ENCODE assay signal across 23 mouse cellular contexts in the genomic region with DNA sequence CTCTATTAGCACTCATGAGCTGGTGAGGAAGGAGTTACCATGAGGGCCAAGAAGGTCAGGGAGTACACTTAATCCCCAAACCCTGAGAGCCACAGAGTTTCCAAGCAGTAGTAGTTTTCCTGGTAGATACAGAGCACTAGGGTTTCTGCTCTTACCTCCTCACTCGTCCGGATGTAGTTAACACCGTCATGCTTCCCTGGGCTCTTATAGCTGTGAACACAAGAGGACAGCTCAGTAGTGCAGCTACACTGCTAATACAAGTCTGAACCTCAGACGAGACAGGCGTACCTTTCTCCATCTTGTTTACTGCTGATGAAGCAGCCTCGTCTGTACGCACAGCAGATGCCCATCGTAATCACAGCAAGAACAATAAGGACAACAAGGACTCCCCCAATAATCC. TPM values are rescaled to one million over a fixed set of nuclear protein-coding genes. Genes with fewer than 3 reads are reported as not detected.
A peak's percentile ranks its signal among the peaks of the same experiment; 100 is the strongest.
DNase-seq lines count a peak whose midpoint lies in the region; ATAC-seq and TF ChIP-seq lines count a peak whose summit lies in the region.
"Had no signal": no experiment of that assay in that cellular context is flagged by ENCODE, and none has a peak within 500 bp of the region (broad histone marks: within the 10 kb centered on the region; RNA-seq: fewer than 3 reads in every experiment).

No protein-coding gene starts in this region.

- no peak for TF ChIP-seq EP300 in heart, adult 2 months (IDR thresholded peaks at IDR 0.05; ENCODE audit: insufficient read depth, low read depth, low read length)

- no peaks in the 10 kb centered on the region for H3K9me3 ChIP-seq in forebrain, embryonic 12.5 days
- no peaks in the 10 kb centered on the region for H3K9me3 ChIP-seq in forebrain, embryonic 11.5 days (ENCODE audit: control insufficient read depth, low read length)
- no peaks in the 10 kb centered on the region for H3K9me3 ChIP-seq in kidney, embryonic 16.5 days (ENCODE audit: low read length)
- no peaks in the 10 kb centered on the region for H3K9me3 ChIP-seq in midbrain, embryonic 13.5 days
- H3K9me3 ChIP-seq in midbrain, embryonic 16.5 days (replicated peaks; ENCODE audit: control insufficient read depth, low read length, poor library complexity, severe bottlenecking), result no peaks in the 10 kb centered on the region
- H3K9me3 ChIP-seq: embryonic facial prominence, embryonic 10.5 days; G1E; heart, embryonic 15.5 days; hindbrain, embryonic 12.5 days had no signal

- no peak for TF ChIP-seq POLR2A in heart, adult 2 months (IDR thresholded peaks at IDR 0.05; ENCODE audit: insufficient read depth, low read depth, low read length)

- 76% methylated on average over 8 of the region's 8 CpGs for WGBS in forebrain, embryonic 12.5 days
- WGBS in forebrain, embryonic 11.5 days, result 80% methylated on average over 8 of the region's 8 CpGs
- 86% methylated on average over 8 of the region's 8 CpGs for WGBS in heart, adult 2 months
- WGBS in kidney, embryonic 16.5 days, result 60% methylated on average over 8 of the region's 8 CpGs
- 83% methylated on average over 8 of the region's 8 CpGs for WGBS in midbrain, embryonic 13.5 days
- 83% methylated on average over 8 of the region's 8 CpGs for whole genome bisulfite sequencing in midbrain, embryonic 16.5 days

- no peak for TF ChIP-seq CTCF in heart, adult 2 months (IDR thresholded peaks at IDR 0.05)

- no peaks in the 10 kb centered on the region for H3K27me3 ChIP-seq in forebrain, embryonic 12.5 days
- no peaks in the 10 kb centered on the region for H3K27me3 ChIP-seq in forebrain, embryonic 11.5 days (ENCODE audit: control insufficient read depth, insufficient read depth, low read length)
- H3K27me3 ChIP-seq in heart, adult 2 months (ENCODE audit: control insufficient read depth, insufficient read depth, low read length), result no peaks in the 10 kb centered on the region
- H3K27me3 ChIP-seq in kidney, embryonic 16.5 days (ENCODE audit: insufficient read depth, low read length), result no peaks in the 10 kb centered on the region
- H3K27me3 ChIP-seq in midbrain, embryonic 13.5 days, result no peaks in the 10 kb centered on the region
- no peaks in the 10 kb centered on the region for H3K27me3 ChIP-seq in midbrain, embryonic 16.5 days (ENCODE audit: control insufficient read depth, insufficient read depth, low read depth, low read length)
- H3K27me3 ChIP-seq: heart, embryonic 15.5 days; hindbrain, embryonic 12.5 days had no signal

- 0 out of 2 replicates have a peak overlapping the region, but pooled peaks have one; percentile 5 for H3K27ac ChIP-seq in forebrain, embryonic 12.5 days
- no peak overlapping the region for H3K27ac ChIP-seq in forebrain, embryonic 11.5 days (ENCODE audit: low read depth, low read length)
- peak overlapping the region; percentile 65 for H3K27ac ChIP-seq in heart, adult 2 months
- H3K27ac ChIP-seq in kidney, embryonic 16.5 days (ENCODE audit: low read length), result peak overlapping the region; percentile 41
- H3K27ac ChIP-seq in midbrain, embryonic 13.5 days, result peak overlapping the region; percentile 30; the same call in 1 of the 2 replicates
- no peak overlapping the region for H3K27ac ChIP-seq in midbrain, embryonic 16.5 days (ENCODE audit: low read length)
- H3K27ac ChIP-seq: embryonic facial prominence, embryonic 10.5 days; heart, embryonic 15.5 days; hindbrain, embryonic 12.5 days had no signal

- H3K4me3 ChIP-seq in forebrain, embryonic 12.5 days (replicated peaks), result no peak overlapping the region
- H3K4me3 ChIP-seq in forebrain, embryonic 11.5 days (ENCODE audit: low read depth, low read length), result no peak overlapping the region
- H3K4me3 ChIP-seq in heart, adult 2 months, result no peak overlapping the region
- H3K4me3 ChIP-seq in kidney, embryonic 16.5 days (ENCODE audit: low read length), result no peak overlapping the region
- H3K4me3 ChIP-seq in midbrain, embryonic 13.5 days (replicated peaks), result no peak overlapping the region
- no peak overlapping the region for H3K4me3 ChIP-seq in midbrain, embryonic 16.5 days (ENCODE audit: low read depth, low read length)
- H3K4me3 ChIP-seq: embryonic facial prominence, embryonic 10.5 days; heart, embryonic 15.5 days; hindbrain, embryonic 12.5 days had no signal

- intact Hi-C loops in heart, adult 2 months (cut with DNase I), result no loop called here
- intact Hi-C loops in heart, postnatal 36 days (cut with DNase I), result no loop called here

- ATAC-seq in forebrain, embryonic 12.5 days (ENCODE audit: low FRiP score), result no peak
- ATAC-seq in forebrain, embryonic 11.5 days (replicated peaks; ENCODE audit: low FRiP score), result no peak
- ATAC-seq in kidney, embryonic 16.5 days (ENCODE audit: low FRiP score, low TSS enrichment), result peak; percentile 55
- ATAC-seq in midbrain, embryonic 13.5 days, result no peak
- no peak for ATAC-seq in midbrain, embryonic 16.5 days
- ATAC-seq: CD4-positive, CD25-positive, alpha-beta regulatory T cell, adult 4 months; forebrain, embryonic 16.5 days; hindbrain, embryonic 16.5 days; inflammation-experienced regulatory T-cells, adult 6 months had no signal

- H3K36me3 ChIP-seq in forebrain, embryonic 12.5 days (replicated peaks), result peaks cover 92% of the 10 kb centered on the region
- H3K36me3 ChIP-seq in forebrain, embryonic 11.5 days (ENCODE audit: control insufficient read depth, insufficient read depth, low read length), result peaks cover 26% of the 10 kb centered on the region
- no peaks in the 10 kb centered on the region; the same call in 1 of the 2 replicates for H3K36me3 ChIP-seq in heart, adult 2 months (ENCODE audit: control insufficient read depth, insufficient read depth, low read length)
- peaks cover 60% of the 10 kb centered on the region for H3K36me3 ChIP-seq in kidney, embryonic 16.5 days (ENCODE audit: insufficient read depth, low read length)
- H3K36me3 ChIP-seq in midbrain, embryonic 13.5 days, result peaks cover 92% of the 10 kb centered on the region
- H3K36me3 ChIP-seq in midbrain, embryonic 16.5 days (ENCODE audit: control insufficient read depth, insufficient read depth, low read length), result peaks cover 29% of the 10 kb centered on the region

- H3K79me2 ChIP-seq in heart, adult 2 months (replicated peaks; ENCODE audit: control insufficient read depth, insufficient read depth, low read length), result no peaks in the 10 kb centered on the region

- H3K4me2 ChIP-seq in forebrain, embryonic 12.5 days, result no peak overlapping the region
- no peak overlapping the region for H3K4me2 ChIP-seq in forebrain, embryonic 11.5 days (ENCODE audit: low read depth, low read length, severe bottlenecking)
- no peak overlapping the region for H3K4me2 ChIP-seq in kidney, embryonic 16.5 days (replicated peaks; ENCODE audit: low read depth, low read length)
- no peak overlapping the region for H3K4me2 ChIP-seq in midbrain, embryonic 13.5 days (replicated peaks)
- no peak overlapping the region for H3K4me2 ChIP-seq in midbrain, embryonic 16.5 days (ENCODE audit: low read length)
- H3K4me2 ChIP-seq: heart, embryonic 11.5 days; heart, embryonic 15.5 days; hindbrain, embryonic 12.5 days had no signal

- DNase-seq in forebrain, embryonic 11.5 days (ENCODE audit: low spot score), result no peak
- no peak for DNase-seq in heart, adult 2 months
- no peak for DNase-seq in heart, postnatal 36 days
- DNase-seq in kidney, postnatal 25 days, result no peak
- DNase-seq: adrenal gland, adult 8-10 months; B cell, adult 2 months; cerebellum, adult 18-20 months; cerebellum, postnatal 10 days; gastrocnemius, postnatal 36 days; heart, postnatal 14 days had no signal

- peaks cover 8% of the 10 kb centered on the region; the same call in 1 of the 2 replicates for H3K4me1 ChIP-seq in forebrain, embryonic 12.5 days
- no peaks in the 10 kb centered on the region; the same call in 1 of the 2 replicates for H3K4me1 ChIP-seq in forebrain, embryonic 11.5 days (replicated peaks; ENCODE audit: control insufficient read depth, insufficient read depth, low read length)
- peaks cover 6% of the 10 kb centered on the region for H3K4me1 ChIP-seq in heart, adult 2 months (ENCODE audit: control insufficient read depth, insufficient read depth, low read length)
- H3K4me1 ChIP-seq in kidney, embryonic 16.5 days (ENCODE audit: insufficient read depth, low read length), result peaks cover 3% of the 10 kb centered on the region
- H3K4me1 ChIP-seq in midbrain, embryonic 13.5 days (replicated peaks), result 0 out of 2 replicates have a peak, but pooled peaks cover 4% of the 10 kb centered on the region
- H3K4me1 ChIP-seq in midbrain, embryonic 16.5 days (ENCODE audit: control insufficient read depth, insufficient read depth, low read length), result no peaks in the 10 kb centered on the region
- H3K4me1 ChIP-seq: hindbrain, embryonic 12.5 days had no signal

- H3K9ac ChIP-seq in forebrain, embryonic 12.5 days, result no peak overlapping the region
- no peak overlapping the region for H3K9ac ChIP-seq in forebrain, embryonic 11.5 days (ENCODE audit: low read length)
- no peak overlapping the region for H3K9ac ChIP-seq in heart, adult 2 months (ENCODE audit: low read depth, low read length)
- no peak overlapping the region for H3K9ac ChIP-seq in kidney, embryonic 16.5 days (replicated peaks; ENCODE audit: low read length)
- no peak overlapping the region for H3K9ac ChIP-seq in midbrain, embryonic 13.5 days (replicated peaks)
- H3K9ac ChIP-seq in midbrain, embryonic 16.5 days (ENCODE audit: low read depth, low read length), result no peak overlapping the region
- H3K9ac ChIP-seq: heart, embryonic 15.5 days; hindbrain, embryonic 12.5 days had no signal

RNA-seq across cellular contexts. Expression of gene Jam3, which starts 56.7 kb away (rescaled TPM):
- polyA plus RNA-seq in forebrain, embryonic 12.5 days (2016; fragmentation: Nextera tagmentation; extraction: Ambion mirVana), result 146 and 155 TPM in 2 replicates
- 168 and 176 TPM in 2 replicates for polyA plus RNA-seq in forebrain, embryonic 11.5 days (2014; fragmentation: Nextera tagmentation; extraction: Ambion mirVana)
- total RNA-seq in heart, adult 2 months (2021), result 10 to 100 TPM; 14.1 to 14.2 TPM
- 18.9 and 30.5 TPM in 2 replicates for polyA plus RNA-seq in heart, adult 2 months (2012; rRNA removed)
- total RNA-seq in heart, postnatal 36 days (2021), result 10 to 100 TPM; 14.3 to 18.3 TPM
- polyA plus RNA-seq in kidney, embryonic 16.5 days (2015; fragmentation: Nextera tagmentation; extraction: Ambion mirVana), result 81.5 TPM in 2 replicates
- polyA plus RNA-seq in midbrain, embryonic 13.5 days (2015; fragmentation: Nextera tagmentation; extraction: Ambion mirVana), result 99.8 and 103 TPM in 2 replicates
- 46.3 and 57.8 TPM in 2 replicates for polyA plus RNA-seq in midbrain, embryonic 16.5 days (2015; fragmentation: Nextera tagmentation; extraction: Ambion mirVana)
- total RNA-seq: G1E had no signal
- polyA plus RNA-seq: G1E had no signal

Comparison
In these comparisons a context has a peak if more than half of its experiments do, and no peak if none do; other contexts are left out.
1. H3K27ac ChIP-seq: peak in forebrain, embryonic 12.5 days (single experiment), heart, adult 2 months (single experiment), kidney, embryonic 16.5 days (single experiment) and midbrain, embryonic 13.5 days (single experiment); none in forebrain, embryonic 11.5 days (single experiment) and midbrain, embryonic 16.5 days (single experiment).